In the genomic region with DNA sequence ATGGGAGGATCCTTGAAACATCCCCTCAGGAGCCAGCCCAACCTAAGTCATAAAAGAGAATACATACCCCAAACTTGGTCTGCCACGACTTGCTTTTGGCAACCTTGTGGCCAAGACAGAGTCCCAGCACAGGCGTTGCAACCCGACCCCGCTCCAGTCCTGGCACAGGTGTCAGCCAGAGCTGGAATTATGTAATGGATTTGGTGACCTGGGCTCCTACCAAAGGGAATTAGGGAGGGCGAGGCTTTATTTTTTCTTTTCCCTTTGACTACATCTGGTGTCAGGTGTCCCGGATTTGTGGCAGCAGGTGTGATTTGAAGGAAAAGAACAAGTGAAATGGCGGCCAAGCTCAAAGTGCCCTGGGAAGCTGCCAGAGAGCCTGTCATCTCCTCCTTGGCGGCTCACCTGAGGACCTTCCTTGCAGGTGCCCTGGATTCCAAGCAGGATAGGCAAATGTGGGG, we compare ENCODE assay signal across 9 mouse cellular contexts.
DNase-seq lines count a peak whose midpoint lies in the region; ATAC-seq lines count a peak whose summit lies in the region.
"Had no signal": no experiment of that assay in that cellular context is flagged by ENCODE, and none has a peak within 500 bp of the region (broad histone marks: within the 10 kb centered on the region; RNA-seq: fewer than 3 reads in every experiment).

No protein-coding gene starts in this region.

- H3K36me3 ChIP-seq in forebrain, embryonic 14.5 days (ENCODE audit: control insufficient read depth, insufficient read depth, low read length): 0 out of 2 replicates have a peak, but pooled peaks cover 3% of the 10 kb centered on the region

- H3K4me2 ChIP-seq in forebrain, embryonic 14.5 days (ENCODE audit: low read length): peak overlapping the region; percentile 86

- peak overlapping the region; percentile 100 for H3K27ac ChIP-seq in forebrain, embryonic 14.5 days (ENCODE audit: low read depth, low read length)

- H3K9me3 ChIP-seq in forebrain, embryonic 14.5 days (replicated peaks; ENCODE audit: control insufficient read depth, low read length): no peaks in the 10 kb centered on the region

- DNase-seq in cerebellum, adult 11 months: peak; percentile 81
- peak; percentile 68 for DNase-seq in forebrain, embryonic 14.5 days (ENCODE audit: low spot score)
- DNase-seq in left cerebral cortex, postnatal 25 days (ENCODE audit: low spot score in 2 of 2): peak; percentile 36 to 45
- DNase-seq in right cerebral cortex, postnatal 14 days: peak; percentile 47
- no peak for DNase-seq in spleen, adult 18-20 months
- DNase-seq: lung, adult 2 months had no signal

- no peak for ATAC-seq in cerebellum, adult (ENCODE audit: insufficient number of reproducible peaks, low FRiP score, low TSS enrichment)
- no peak for ATAC-seq in forebrain, embryonic 14.5 days
- ATAC-seq in megakaryocyte progenitor cell, adult 5-6 weeks (replicated peaks; ENCODE audit: poor library complexity): no peak
- no peak for ATAC-seq in megakaryocyte, adult 5-6 weeks (ENCODE audit: poor library complexity, severe bottlenecking)

- H3K4me1 ChIP-seq in forebrain, embryonic 14.5 days (ENCODE audit: control insufficient read depth, insufficient read depth, low read length): peaks cover 4% of the 10 kb centered on the region

- WGBS in forebrain, embryonic 14.5 days: 1% methylated on average over 8 of the region's 8 CpGs

- peak overlapping the region; percentile 100 for H3K9ac ChIP-seq in forebrain, embryonic 14.5 days (ENCODE audit: low read length)

- intact Hi-C loops in left cerebral cortex, postnatal 25 days (cut with DNase I): loop anchor here (5.0 to 10.0 kb wide), 7 partner anchors 194 to 1934 kb away; partner anchors contain the start of genes Cetn3 and Rasa1

- peak overlapping the region; percentile 78 for H3K4me3 ChIP-seq in forebrain, embryonic 14.5 days (ENCODE audit: low read depth, low read length)

- H3K27me3 ChIP-seq in forebrain, embryonic 14.5 days (replicated peaks; ENCODE audit: control insufficient read depth, insufficient read depth, low read length): no peaks in the 10 kb centered on the region

Comparison
In these comparisons a context has a peak if more than half of its experiments do, and no peak if none do; other contexts are left out.
1. DNase-seq: peak in cerebellum, adult 11 months (single experiment), forebrain, embryonic 14.5 days (single experiment), left cerebral cortex, postnatal 25 days (2 of 2) and right cerebral cortex, postnatal 14 days (single experiment); none in spleen, adult 18-20 months (0 of 2).